In the genomic region with DNA sequence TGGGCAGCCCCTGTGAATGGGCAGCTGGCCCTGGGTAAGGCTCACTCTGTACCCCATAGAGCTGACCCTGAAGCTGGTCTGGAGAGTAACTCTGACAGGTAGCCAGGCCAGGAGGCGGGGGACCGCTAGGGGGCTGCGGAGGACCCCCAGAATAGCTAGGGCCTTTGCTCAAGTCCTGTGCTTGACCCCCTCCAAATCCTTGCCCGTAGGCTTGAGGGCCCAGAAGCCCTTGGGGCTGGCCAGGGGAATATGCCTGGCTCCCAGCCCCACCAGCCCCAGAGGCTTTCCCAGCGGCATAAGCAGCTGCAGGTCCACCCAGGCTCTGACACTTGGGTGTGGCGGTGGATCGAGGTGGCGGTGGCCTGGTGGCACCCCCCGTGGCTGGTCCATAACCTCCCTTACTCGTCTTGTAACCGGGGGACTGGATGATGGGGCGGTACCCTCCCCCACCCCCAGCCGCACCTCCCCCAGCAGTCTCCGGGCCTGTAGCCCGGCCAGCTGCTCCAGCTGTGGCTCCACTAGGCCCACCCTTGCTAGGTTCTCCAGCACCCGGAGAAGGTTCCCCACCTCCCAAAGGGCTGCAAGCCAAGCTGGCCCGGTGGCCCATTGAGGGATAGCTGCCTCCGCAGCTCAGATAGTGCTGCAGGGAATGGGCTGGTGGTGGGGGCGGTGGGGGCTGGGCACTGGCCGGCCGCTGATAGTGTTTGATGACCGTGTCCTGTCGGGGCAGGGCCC, we compare ENCODE assay signal across 19 mouse cellular contexts. TPM values are rescaled to one million over a fixed set of nuclear protein-coding genes. Genes with fewer than 3 reads are reported as not detected.
DNase-seq lines count a peak whose midpoint lies in the region; ATAC-seq lines count a peak whose summit lies in the region.
"Had no signal": no experiment of that assay in that cellular context is flagged by ENCODE, and none has a peak within 500 bp of the region (broad histone marks: within the 10 kb centered on the region; RNA-seq: fewer than 3 reads in every experiment).

No protein-coding gene starts in this region.

- no peaks in the 10 kb centered on the region for H3K9me3 ChIP-seq in heart, embryonic 11.5 days (replicated peaks; ENCODE audit: control insufficient read depth, low read length)
- no peaks in the 10 kb centered on the region for H3K9me3 ChIP-seq in midbrain, embryonic 12.5 days
- no peaks in the 10 kb centered on the region for H3K9me3 ChIP-seq in midbrain, embryonic 11.5 days (ENCODE audit: control insufficient read depth, low read length)
- H3K9me3 ChIP-seq: embryonic facial prominence, embryonic 15.5 days; neural tube, embryonic 15.5 days had no signal

- H3K27ac ChIP-seq in heart, embryonic 11.5 days (ENCODE audit: low read depth, low read length) = no peak overlapping the region
- H3K27ac ChIP-seq in midbrain, embryonic 12.5 days (replicated peaks) = no peak overlapping the region
- no peak overlapping the region for H3K27ac ChIP-seq in midbrain, embryonic 11.5 days (ENCODE audit: low read depth, low read length)
- H3K27ac ChIP-seq: embryonic facial prominence, embryonic 15.5 days; kidney, postnatal 0 days; neural tube, embryonic 15.5 days had no signal

- intact Hi-C loops in heart, postnatal 25 days (cut with DNase I) = no loop called here

- peak; percentile 61 for DNase-seq in cerebellum, adult 9-11 months
- DNase-seq in cerebellum, postnatal 14 days = no peak
- DNase-seq in heart, postnatal 25 days (ENCODE audit: low spot score) = no peak
- no peak for DNase-seq in midbrain, embryonic 11.5 days (ENCODE audit: low spot score, missing footprints)
- no peak for DNase-seq in right cerebral cortex, postnatal 10 days (ENCODE audit: low spot score in 2 of 2)
- DNase-seq in urinary bladder, postnatal 10 days (ENCODE audit: low spot score) = no peak
- DNase-seq: embryo, embryonic 11 days; kidney, adult 11 months; liver; midbrain, embryonic 14.5 days; right cerebral cortex, postnatal 14 days; spleen, adult 18-20 months; thymus, adult 18-20 months had no signal

- peaks cover 5% of the 10 kb centered on the region; the same call in 1 of the 2 replicates for H3K4me1 ChIP-seq in heart, embryonic 11.5 days (ENCODE audit: control insufficient read depth, insufficient read depth, low read length)
- H3K4me1 ChIP-seq in midbrain, embryonic 12.5 days = peaks cover 26% of the 10 kb centered on the region
- H3K4me1 ChIP-seq in midbrain, embryonic 11.5 days (ENCODE audit: control insufficient read depth, insufficient read depth, low read length) = peaks cover 17% of the 10 kb centered on the region

- H3K36me3 ChIP-seq in heart, embryonic 11.5 days (ENCODE audit: control insufficient read depth, insufficient read depth, low read length) = peaks cover 55% of the 10 kb centered on the region
- peaks cover 66% of the 10 kb centered on the region for H3K36me3 ChIP-seq in midbrain, embryonic 12.5 days
- H3K36me3 ChIP-seq in midbrain, embryonic 11.5 days (ENCODE audit: control insufficient read depth, insufficient read depth, low read length) = peaks cover 55% of the 10 kb centered on the region

- no peak overlapping the region for H3K4me3 ChIP-seq in heart, embryonic 11.5 days (ENCODE audit: low read depth, low read length)
- 0 out of 2 replicates have a peak overlapping the region, but pooled peaks have one; percentile 1 for H3K4me3 ChIP-seq in midbrain, embryonic 12.5 days
- no peak overlapping the region for H3K4me3 ChIP-seq in midbrain, embryonic 11.5 days (ENCODE audit: low read depth, low read length)
- H3K4me3 ChIP-seq: embryonic facial prominence, embryonic 15.5 days; neural tube, embryonic 15.5 days had no signal

- WGBS in heart, embryonic 11.5 days (ENCODE audit: insufficient replicate concordance) = 90% methylated on average over 23 of the region's 23 CpGs
- 97% methylated on average over 23 of the region's 23 CpGs for WGBS in midbrain, embryonic 12.5 days
- WGBS in midbrain, embryonic 11.5 days = 95% methylated on average over 22 of the region's 23 CpGs

- H3K4me2 ChIP-seq in heart, embryonic 11.5 days = no peak overlapping the region
- H3K4me2 ChIP-seq in midbrain, embryonic 12.5 days (replicated peaks) = no peak overlapping the region
- no peak overlapping the region for H3K4me2 ChIP-seq in midbrain, embryonic 11.5 days
- H3K4me2 ChIP-seq: embryonic facial prominence, embryonic 15.5 days had no signal

- ATAC-seq in heart, embryonic 11.5 days (replicated peaks; ENCODE audit: insufficient number of reproducible peaks, low FRiP score, low TSS enrichment) = no peak
- no peak for ATAC-seq in midbrain, embryonic 12.5 days (ENCODE audit: low FRiP score, low read depth)
- ATAC-seq in midbrain, embryonic 11.5 days (ENCODE audit: low FRiP score) = no peak
- ATAC-seq: lung, postnatal 0 days had no signal

- H3K27me3 ChIP-seq in heart, embryonic 11.5 days (ENCODE audit: control insufficient read depth, insufficient read depth, low read length) = no peaks in the 10 kb centered on the region
- no peaks in the 10 kb centered on the region for H3K27me3 ChIP-seq in midbrain, embryonic 12.5 days
- no peaks in the 10 kb centered on the region for H3K27me3 ChIP-seq in midbrain, embryonic 11.5 days (ENCODE audit: control insufficient read depth, insufficient read depth, low read length)
- H3K27me3 ChIP-seq: embryonic facial prominence, embryonic 15.5 days; neural tube, embryonic 15.5 days had no signal

- H3K9ac ChIP-seq in heart, embryonic 11.5 days (ENCODE audit: low read depth, low read length) = peak overlapping the region; percentile 22; the same call in 1 of the 2 replicates
- no peak overlapping the region for H3K9ac ChIP-seq in midbrain, embryonic 12.5 days (replicated peaks)
- H3K9ac ChIP-seq in midbrain, embryonic 11.5 days (ENCODE audit: low read length) = no peak overlapping the region
- H3K9ac ChIP-seq: embryonic facial prominence, embryonic 15.5 days; neural tube, embryonic 15.5 days had no signal

RNA-seq across cellular contexts. Expression of a gene that starts 3.6 kb away (rescaled TPM):
- 7.9 and 12.1 TPM in 2 replicates for polyA plus RNA-seq in heart, embryonic 11.5 days (2014; fragmentation: Nextera tagmentation; extraction: Ambion mirVana)
- total RNA-seq in heart, postnatal 25 days (2021) = 10 to 100 TPM; 23.2 to 27.7 TPM
- polyA plus RNA-seq in midbrain, embryonic 12.5 days (2016; fragmentation: Nextera tagmentation; extraction: Ambion mirVana) = 13.7 and 14.1 TPM in 2 replicates
- 9.6 and 12.2 TPM in 2 replicates for polyA plus RNA-seq in midbrain, embryonic 11.5 days (2014; fragmentation: Nextera tagmentation; extraction: Ambion mirVana)

RNA-seq across cellular contexts. Expression of a gene that starts 13.1 kb away (rescaled TPM):
- 54.2 and 58.9 TPM in 2 replicates for polyA plus RNA-seq in heart, embryonic 11.5 days (2014; fragmentation: Nextera tagmentation; extraction: Ambion mirVana)
- 10 to 100 TPM; 25.7 to 27.8 TPM for total RNA-seq in heart, postnatal 25 days (2021)
- 53.6 and 54.6 TPM in 2 replicates for polyA plus RNA-seq in midbrain, embryonic 12.5 days (2016; fragmentation: Nextera tagmentation; extraction: Ambion mirVana)
- 53.2 and 56.7 TPM in 2 replicates for polyA plus RNA-seq in midbrain, embryonic 11.5 days (2014; fragmentation: Nextera tagmentation; extraction: Ambion mirVana)

RNA-seq across cellular contexts. Expression of a gene that starts 13.4 kb away (rescaled TPM):
- polyA plus RNA-seq in heart, embryonic 11.5 days (2014; fragmentation: Nextera tagmentation; extraction: Ambion mirVana) = 11.7 and 13.3 TPM in 2 replicates
- total RNA-seq in heart, postnatal 25 days (2021) = 1 to 10 TPM; 6.8 to 7.1 TPM
- 15.9 and 17.8 TPM in 2 replicates for polyA plus RNA-seq in midbrain, embryonic 12.5 days (2016; fragmentation: Nextera tagmentation; extraction: Ambion mirVana)
- polyA plus RNA-seq in midbrain, embryonic 11.5 days (2014; fragmentation: Nextera tagmentation; extraction: Ambion mirVana) = 12.7 and 13.5 TPM in 2 replicates

RNA-seq across cellular contexts. Expression of a gene that starts 31.3 kb away (rescaled TPM):
- polyA plus RNA-seq in heart, embryonic 11.5 days (2014; fragmentation: Nextera tagmentation; extraction: Ambion mirVana) = 74.4 and 76.1 TPM in 2 replicates
- 10 to 100 TPM; 48.9 to 56.6 TPM for total RNA-seq in heart, postnatal 25 days (2021)
- 15.6 and 17.3 TPM in 2 replicates for polyA plus RNA-seq in midbrain, embryonic 12.5 days (2016; fragmentation: Nextera tagmentation; extraction: Ambion mirVana)
- polyA plus RNA-seq in midbrain, embryonic 11.5 days (2014; fragmentation: Nextera tagmentation; extraction: Ambion mirVana) = 18.6 and 22.2 TPM in 2 replicates

RNA-seq across cellular contexts. Expression of a gene that starts 32.9 kb away (rescaled TPM):
- polyA plus RNA-seq in heart, embryonic 11.5 days (2014; fragmentation: Nextera tagmentation; extraction: Ambion mirVana) = 37.9 and 42.5 TPM in 2 replicates
- 10 to 100 TPM; 45.5 to 49.7 TPM for total RNA-seq in heart, postnatal 25 days (2021)
- polyA plus RNA-seq in midbrain, embryonic 12.5 days (2016; fragmentation: Nextera tagmentation; extraction: Ambion mirVana) = 48.1 and 52.4 TPM in 2 replicates
- 43.6 and 44.4 TPM in 2 replicates for polyA plus RNA-seq in midbrain, embryonic 11.5 days (2014; fragmentation: Nextera tagmentation; extraction: Ambion mirVana)
